Mouse (Mus musculus) layer of hippocampus, adult 2 months (tissue): ENCODE data around the gene Fat3. TPM values are rescaled to one million over a fixed set of nuclear protein-coding genes. Genes with fewer than 3 reads are reported as not detected.

Experiments used
- DNase-seq, 2 experiments: peaks; one replicate each; pipeline ENCODE4 v3.0.0; 2022; ENCODE audit warnings: low spot score in 2 of 2
- H3K27ac ChIP-seq: fragments of 200-600 bp; 2 replicates; pipeline ENCODE4 v1.8.1; 2022
- H3K4me3 ChIP-seq: fragments of 200-600 bp; 2 replicates; pipeline ENCODE4 v1.8.1; 2022; ENCODE audit warnings: mild to moderate bottlenecking
- CTCF ChIP-seq: fragments of 200-600 bp; conservative IDR thresholded peaks from 2 replicates; pipeline ENCODE4 v1.8.1; 2022; ENCODE audit warnings: antibody characterized with exemption, mild to moderate bottlenecking, moderate library complexity
- total RNA-seq, 2 experiments: library from RNA; stranded (reverse); gene quantifications; 2 replicates each; pipeline ENCODE4 v1.2.3; 2021

Fat3 gene
- total RNA-seq, 2 experiments from 2014 or later: 37.1 to 37.5 TPM

DNA sequence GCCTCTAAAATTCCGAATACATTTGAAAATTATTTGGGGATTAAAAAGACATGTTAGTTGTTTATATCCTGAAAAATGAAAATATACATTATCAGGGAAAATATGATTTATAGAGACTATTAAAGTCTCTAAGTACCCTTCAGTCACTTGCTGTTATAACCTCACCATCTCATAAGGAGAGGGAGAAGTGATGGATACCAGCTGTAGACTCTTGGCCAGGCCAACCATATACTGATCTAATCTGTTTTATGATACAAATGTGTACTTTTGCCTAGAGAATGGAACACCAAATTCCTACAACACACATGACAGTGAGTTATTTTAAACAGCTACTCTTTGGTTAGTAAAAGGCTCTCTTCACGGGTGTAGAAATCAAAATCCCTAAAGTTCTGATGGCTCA lies 208.6 kb downstream of the Fat3 start:
- H3K4me3 ChIP-seq: no peak overlapping the region
- no peak for DNase-seq
- TF ChIP-seq CTCF: no peak
- no peak overlapping the region for H3K27ac ChIP-seq

DNA sequence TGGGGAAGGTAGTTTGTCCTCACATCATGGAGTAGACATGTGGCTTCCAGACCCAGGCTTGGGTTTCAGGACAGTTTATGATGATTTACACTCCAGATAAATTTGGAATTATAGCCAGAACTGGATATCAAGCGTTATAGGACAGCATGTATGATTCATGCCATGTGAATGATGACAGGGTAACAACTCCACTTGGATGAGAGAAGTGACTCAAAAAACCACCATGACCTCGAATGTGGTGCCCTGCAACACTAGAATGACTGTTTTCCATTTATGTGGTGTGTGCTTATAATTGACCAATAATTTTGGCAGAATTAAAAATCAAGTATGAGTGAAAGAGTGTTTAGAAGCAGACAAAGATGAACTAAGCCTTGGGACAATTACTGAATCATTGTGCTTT lies 210.2 kb downstream of the Fat3 start:
- DNase-seq: no peak
- H3K27ac ChIP-seq: no peak overlapping the region
- no peak for TF ChIP-seq CTCF
- H3K4me3 ChIP-seq: no peak overlapping the region

GRCm38 (mm10) chr9:16283033-16283432 lies 218.1 kb downstream of the Fat3 start:
- no peak for DNase-seq
- TF ChIP-seq CTCF: no peak
- Histone ChIP-seq H3K4me3 (no peak overlapping the region), H3K27ac (no peak overlapping the region)

- Histone ChIP-seq H3K27ac (no peak overlapping the region), H3K4me3 (no peak overlapping the region)
- TF ChIP-seq CTCF: no peak
- DNase-seq: peak in 1 of 2 experiments; percentile 26
Observed at GRCm38 (mm10) chr9:16282291-16282804, 218.7 kb downstream of the Fat3 start.

GRCm38 (mm10) chr9:16275589-16275988 lies 225.5 kb downstream of the Fat3 start:
- TF ChIP-seq CTCF: no peak
- H3K27ac ChIP-seq: no peak overlapping the region
- DNase-seq: no peak

DNA sequence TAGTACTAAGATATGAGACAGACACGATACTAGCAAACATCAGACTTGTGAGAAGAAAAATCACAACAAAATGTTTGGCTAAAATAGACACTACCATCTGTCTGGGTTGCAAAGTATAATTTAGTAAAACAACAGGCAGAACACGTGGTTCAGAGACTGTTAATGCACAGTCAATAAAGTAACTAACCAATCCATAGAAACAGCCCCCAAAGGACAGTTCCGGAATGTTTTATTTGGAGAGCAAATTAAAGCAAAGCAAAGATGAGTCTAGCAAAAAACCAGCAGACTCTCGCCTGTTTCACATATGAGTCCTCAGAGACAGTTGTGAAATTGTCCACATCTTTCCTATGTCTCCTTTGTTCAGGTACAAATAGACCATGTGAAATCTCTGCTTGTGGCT lies 227.0 kb downstream of the Fat3 start:
- TF ChIP-seq CTCF: no peak
- Histone ChIP-seq H3K4me3 (no peak overlapping the region), H3K27ac (no peak overlapping the region)
- DNase-seq: no peak

More at GRCm38 (mm10) chr9:16275589-16275988, 225.5 kb downstream of the Fat3 start:
- no peak overlapping the region for H3K4me3 ChIP-seq

DNA sequence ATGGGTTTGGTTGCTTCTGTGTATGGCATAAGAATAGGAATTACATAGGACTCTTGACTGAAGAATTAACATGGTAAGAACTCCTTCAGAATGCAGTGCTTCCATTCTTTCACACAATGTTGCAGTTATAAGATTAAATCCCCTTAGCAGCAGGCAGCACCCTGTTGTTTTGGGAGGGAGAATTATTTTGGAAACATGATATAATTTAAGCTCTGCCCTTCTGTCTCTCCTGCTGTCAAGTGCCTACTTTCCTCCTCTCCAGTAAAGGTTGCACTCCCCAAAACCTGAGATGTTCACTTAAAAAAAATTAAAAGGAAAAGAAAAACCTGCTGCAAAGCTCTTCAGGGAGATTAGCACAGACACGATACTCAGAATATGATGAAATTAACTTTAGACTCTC lies 228.3 kb downstream of the Fat3 start:
- H3K4me3 ChIP-seq: no peak overlapping the region
- no peak overlapping the region for H3K27ac ChIP-seq
- no peak for TF ChIP-seq CTCF
- DNase-seq: no peak

GRCm38 (mm10) chr9:16270768-16271114 lies 230.3 kb downstream of the Fat3 start:
- Histone ChIP-seq H3K27ac (no peak overlapping the region), H3K4me3 (no peak overlapping the region)
- DNase-seq: no peak
- TF ChIP-seq CTCF: no peak

DNA sequence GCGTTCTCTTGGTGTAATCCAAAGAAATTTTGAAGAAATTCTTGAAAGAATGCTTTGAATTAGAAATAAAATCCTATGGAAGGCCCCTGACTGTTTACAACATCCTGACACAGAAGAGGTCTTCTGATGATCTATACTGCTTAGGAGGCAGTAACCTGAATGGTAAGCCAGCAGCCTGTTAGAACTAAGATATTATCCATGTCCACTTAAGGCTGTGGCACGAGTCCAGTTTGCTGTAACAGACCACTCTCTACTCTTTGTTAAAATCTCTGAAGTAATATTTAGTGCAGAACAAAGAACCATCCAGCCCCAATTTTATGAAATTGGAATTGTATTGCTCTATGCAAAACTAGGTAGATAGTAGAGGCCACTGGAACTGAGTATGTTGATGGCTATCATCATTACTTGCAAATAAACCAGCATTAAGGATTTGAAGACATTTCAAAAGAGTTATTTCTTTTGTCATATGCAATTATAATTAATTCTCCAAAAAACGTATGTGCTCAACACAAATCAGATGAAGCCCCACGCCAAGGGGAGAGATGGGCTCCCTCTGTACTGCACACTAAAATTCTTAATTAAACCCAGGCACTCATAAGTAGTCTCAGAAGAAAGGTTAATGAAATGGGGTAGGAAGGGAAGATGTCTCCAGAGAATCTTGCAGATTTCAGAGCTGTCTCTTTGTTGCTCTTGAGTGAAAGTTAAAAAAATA lies 230.9 kb downstream of the Fat3 start:
- no peak for TF ChIP-seq CTCF
- H3K27ac ChIP-seq: no peak overlapping the region
- no peak overlapping the region for H3K4me3 ChIP-seq
- no peak for DNase-seq

DNA sequence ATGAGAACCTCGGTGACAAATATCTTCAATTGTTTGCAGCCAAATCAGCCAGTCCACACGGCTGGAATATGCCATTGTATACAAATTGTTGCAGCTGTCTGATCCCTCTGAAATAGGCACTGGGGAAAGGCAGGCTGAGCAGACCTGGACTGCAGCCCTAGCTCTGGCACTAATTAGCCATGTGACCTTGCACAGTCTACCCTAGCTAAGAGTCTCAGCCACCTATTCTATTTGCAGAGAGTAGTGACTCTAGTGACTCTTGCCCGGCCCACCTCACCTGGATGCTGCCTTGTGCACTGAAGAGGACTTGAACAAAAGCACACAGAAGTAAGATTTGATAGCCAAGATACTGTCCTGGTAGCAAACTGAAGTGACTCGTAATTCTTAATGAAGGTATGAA lies 235.6 kb downstream of the Fat3 start:
- no peak for DNase-seq
- Histone ChIP-seq H3K27ac (no peak overlapping the region), H3K4me3 (no peak overlapping the region)
- no peak for TF ChIP-seq CTCF

DNA sequence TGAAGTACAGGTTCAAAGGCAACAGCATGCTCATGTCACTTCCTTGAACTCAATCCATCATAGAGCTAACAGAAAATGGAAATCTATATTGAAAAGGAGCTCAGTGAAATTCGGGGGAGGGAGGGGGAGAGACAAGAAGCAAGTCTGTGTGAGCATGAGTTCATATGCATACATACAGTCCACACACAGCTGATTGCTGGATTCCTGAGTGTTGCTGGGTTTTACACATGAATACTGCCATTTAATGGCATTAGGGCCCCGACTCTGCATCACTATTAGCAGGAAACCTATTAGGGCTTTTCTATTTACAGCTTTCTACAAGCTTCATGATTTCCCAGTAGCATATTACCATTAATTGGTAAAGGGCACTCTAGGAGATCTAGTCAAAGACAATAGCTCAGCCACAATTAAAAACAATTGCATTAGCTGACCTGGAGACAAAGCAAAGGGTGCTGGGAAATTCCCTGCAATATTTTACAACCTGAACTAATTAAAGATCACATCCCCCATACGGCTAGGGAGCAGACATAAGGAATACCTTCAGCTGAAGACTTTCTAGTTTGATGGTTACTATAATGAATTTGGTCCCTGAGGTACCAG lies 243.7 kb downstream of the Fat3 start:
- no peak for DNase-seq
- no peak for TF ChIP-seq CTCF

DNA sequence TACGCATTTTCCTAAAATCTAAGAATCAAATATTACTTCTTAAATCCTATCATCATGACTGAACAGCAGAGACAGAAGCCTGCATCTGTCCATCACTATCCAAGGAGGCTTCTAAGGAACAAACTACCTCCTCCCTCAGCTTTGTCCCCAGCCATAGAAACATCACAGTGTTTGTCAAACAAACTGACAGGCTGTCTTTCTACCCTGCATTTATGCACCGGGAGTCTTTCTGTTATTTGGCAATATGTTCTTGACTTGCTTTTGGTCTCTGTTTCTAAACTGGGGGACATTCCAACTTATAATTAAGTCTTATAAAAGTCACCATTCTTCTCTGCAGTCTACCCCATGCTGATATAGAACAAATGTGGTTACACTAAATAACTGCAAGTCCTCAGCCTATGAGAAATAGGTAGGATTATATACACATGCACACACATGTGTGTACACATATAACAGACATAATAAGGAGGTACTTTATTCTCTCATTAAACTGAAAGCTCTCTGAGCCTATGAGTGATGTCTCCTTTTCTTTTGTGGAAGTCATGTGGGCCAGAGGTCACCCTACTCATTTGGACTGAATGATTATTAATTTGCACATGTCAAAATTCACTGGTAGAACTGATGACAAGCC lies 244.4 kb downstream of the Fat3 start:
- DNase-seq: no peak
- Histone ChIP-seq H3K27ac (no peak overlapping the region), H3K4me3 (no peak overlapping the region)
- no peak for TF ChIP-seq CTCF

More for the DNA sequence above, 243.7 kb downstream of the Fat3 start:
- no peak overlapping the region for H3K27ac ChIP-seq
- no peak overlapping the region for H3K4me3 ChIP-seq

DNA sequence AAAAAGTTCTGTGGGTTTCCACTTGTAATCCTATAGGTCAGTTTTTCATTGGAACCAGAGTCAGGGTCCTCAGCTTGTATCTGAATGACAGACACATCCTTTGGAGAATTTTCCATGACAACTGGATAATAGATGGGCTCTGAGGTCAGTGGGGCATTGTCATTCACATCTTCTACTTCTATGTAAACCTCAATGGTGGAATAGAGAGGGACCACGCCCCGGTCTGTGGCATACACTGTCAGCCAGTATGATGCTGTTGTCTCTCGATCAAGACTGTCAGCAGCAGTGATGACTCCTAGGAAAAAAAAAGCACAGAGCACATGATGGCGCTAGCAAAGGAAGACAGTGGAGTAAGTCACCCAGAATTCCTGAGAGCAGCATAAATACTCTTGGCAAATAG lies 254.3 kb downstream of the Fat3 start:
- H3K27ac ChIP-seq: no peak overlapping the region
- no peak for TF ChIP-seq CTCF
- H3K4me3 ChIP-seq: no peak overlapping the region
- DNase-seq: no peak
